Mouse (Mus musculus): Measurements from ENCODE around the gene Il24.

The Il24 gene

GRCm38 (mm10) chr1:130854819-130855218, 32.4 kb downstream of the Il24 start:
- no peak for DNase-seq (ENCODE audit: low spot score in 2 of 2)

- DNase-seq (ENCODE audit: low spot score in 2 of 2): peak in 1 of 2 experiments; percentile 54
Measured at GRCm38 (mm10) chr1:130850405-130850804, 36.8 kb downstream of the Il24 start.

GRCm38 (mm10) chr1:130849530-130850214, 37.6 kb downstream of the Il24 start:
- no peak for DNase-seq (ENCODE audit: low spot score in 2 of 2)

GRCm38 (mm10) chr1:130844516-130844915, 42.7 kb downstream of the Il24 start:
- no peak for DNase-seq (ENCODE audit: low spot score in 2 of 2)

GRCm38 (mm10) chr1:130841621-130842020, 45.6 kb downstream of the Il24 start:
- DNase-seq (ENCODE audit: low spot score in 2 of 2): no peak

GRCm38 (mm10) chr1:130840599-130841379, 46.5 kb downstream of the Il24 start:
- DNase-seq (ENCODE audit: low spot score in 2 of 2): no peak

GRCm38 (mm10) chr1:130838288-130838687, 49.0 kb downstream of the Il24 start:
- DNase-seq (ENCODE audit: low spot score in 2 of 2): peak in 1 of 2 experiments; percentile 76

- DNase-seq (ENCODE audit: low spot score in 2 of 2): no peak
Measured at GRCm38 (mm10) chr1:130835161-130835936, 51.9 kb downstream of the Il24 start.

- no peak for DNase-seq (ENCODE audit: low spot score in 2 of 2)
Measured at GRCm38 (mm10) chr1:130832230-130833149, 54.8 kb downstream of the Il24 start.
